Mouse (Mus musculus) colon, adult 2 months (tissue): Measurements from ENCODE around the gene Olfr823. TPM values are rescaled to one million over a fixed set of nuclear protein-coding genes. Genes with fewer than 3 reads are reported as not detected.

Experiments
- polyA plus RNA-seq: library from polyadenylated mRNA; depleted of rRNA; stranded (reverse); fragments of >200 nt; gene quantifications from 2 replicates; pipeline ENCODE4 v1.2.3, GENCODE M21; 2012; rRNA removed

The Olfr823 gene
- polyA plus RNA-seq, result not detected in 2 replicates

GRCm38 (mm10) chr10:130115283-130115682 is at the start of gene Olfr823:
Olfr823 (minus strand) TSS chr10:130115383.

GRCm38 (mm10) chr10:130129900-130130299 is 14.7 kb upstream of the Olfr823 start, which contains the start of gene Olfr824:
Olfr824 (minus strand) TSS chr10:130130000.

GRCm38 (mm10) chr10:130070910-130071309 is 44.3 kb downstream of the Olfr823 start, which contains the start of gene Olfr822:
Olfr822 (plus strand) TSS chr10:130071210.

Other genes with a start within 250 kb of the Olfr823 start
- gene Olfr814, start 235.5 kb downstream of the Olfr823 start, polyA plus RNA-seq, result not detected in 2 replicates
- gene Olfr815, start 209.5 kb downstream of the Olfr823 start, polyA plus RNA-seq, result not detected in 2 replicates
- not detected in 2 replicates for gene Olfr816, start 199.8 kb downstream of the Olfr823 start, polyA plus RNA-seq
- gene Olfr818, start 166.3 kb downstream of the Olfr823 start, polyA plus RNA-seq, result not detected in 2 replicates
- gene Olfr819, start 148.1 kb downstream of the Olfr823 start, polyA plus RNA-seq, result not detected in 2 replicates
- gene Olfr247, start 139.2 kb downstream of the Olfr823 start, polyA plus RNA-seq, result not detected in 2 replicates
- not detected in 2 replicates for gene Gm10310, start 130.3 kb downstream of the Olfr823 start, polyA plus RNA-seq
- not detected in 2 replicates for gene Olfr820, start 102.8 kb downstream of the Olfr823 start, polyA plus RNA-seq
- not detected in 2 replicates for gene Olfr821, start 85.0 kb downstream of the Olfr823 start, polyA plus RNA-seq
- gene Olfr822, start 44.2 kb downstream of the Olfr823 start, polyA plus RNA-seq, result not detected in 2 replicates
- not detected in 2 replicates for gene Olfr824, start 14.6 kb upstream of the Olfr823 start, polyA plus RNA-seq
- not detected in 2 replicates for gene Olfr825, start 51.4 kb upstream of the Olfr823 start, polyA plus RNA-seq
- not detected in 2 replicates for gene Olfr826, start 68.8 kb upstream of the Olfr823 start, polyA plus RNA-seq
- not detected in 2 replicates for gene Olfr827, start 99.0 kb upstream of the Olfr823 start, polyA plus RNA-seq
- not detected in 2 replicates for gene Neurod4, start 164.9 kb upstream of the Olfr823 start, polyA plus RNA-seq
- 0.29 and 0.31 TPM in 2 replicates for gene Tespa1, start 207.5 kb upstream of the Olfr823 start, polyA plus RNA-seq